Mouse (Mus musculus) frontal cortex, postnatal 36 days (tissue): ENCODE measurements around the gene Lrp5.
"Not testable (repeated sequence)": the region's sequence is repeated elsewhere in the genome, so short reads cannot be mapped to it uniquely, and the experiment has no call there.

ENCODE experiments used
- DNase-seq, 2 experiments: peaks; one replicate each; pipeline ENCODE4 v3.0.0; 2022; ENCODE audit warnings: low spot score in 2 of 2

Gene Lrp5

DNA sequence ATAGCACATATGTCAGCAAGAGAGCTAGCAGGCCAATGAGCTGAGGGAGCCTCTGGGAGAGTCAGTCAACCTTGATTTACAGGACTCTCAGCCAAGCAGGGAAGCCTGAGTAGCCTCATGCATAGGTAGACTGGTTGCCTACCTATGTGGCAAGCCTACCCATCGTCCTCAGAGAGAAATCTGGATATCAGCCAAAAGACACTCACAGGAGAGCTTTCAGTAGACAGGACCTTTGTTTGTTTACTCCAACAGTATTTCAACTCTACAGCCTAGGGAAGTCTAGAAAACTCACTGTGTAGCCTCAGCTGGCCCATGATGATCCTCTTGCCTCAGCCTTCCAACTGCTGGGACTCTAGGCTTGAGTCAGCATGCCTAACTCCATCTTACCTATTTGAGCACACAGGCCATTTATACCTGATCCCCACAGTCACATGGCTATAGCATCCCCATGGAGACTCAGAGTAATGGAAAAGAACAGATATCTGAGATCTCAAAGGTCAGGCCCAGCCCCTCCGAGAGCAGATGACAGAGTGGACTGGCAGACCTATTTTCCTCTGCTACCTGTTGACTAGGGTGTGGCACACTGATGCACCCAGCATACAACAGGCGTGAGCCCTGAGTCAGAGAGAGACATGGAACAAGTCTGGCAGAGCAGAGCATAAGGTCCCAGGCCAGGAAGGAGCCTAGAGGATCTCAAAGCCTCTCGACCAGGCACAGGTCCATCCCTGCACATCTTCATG lies 73.7 kb downstream of the Lrp5 start:
- no peak for DNase-seq

DNA sequence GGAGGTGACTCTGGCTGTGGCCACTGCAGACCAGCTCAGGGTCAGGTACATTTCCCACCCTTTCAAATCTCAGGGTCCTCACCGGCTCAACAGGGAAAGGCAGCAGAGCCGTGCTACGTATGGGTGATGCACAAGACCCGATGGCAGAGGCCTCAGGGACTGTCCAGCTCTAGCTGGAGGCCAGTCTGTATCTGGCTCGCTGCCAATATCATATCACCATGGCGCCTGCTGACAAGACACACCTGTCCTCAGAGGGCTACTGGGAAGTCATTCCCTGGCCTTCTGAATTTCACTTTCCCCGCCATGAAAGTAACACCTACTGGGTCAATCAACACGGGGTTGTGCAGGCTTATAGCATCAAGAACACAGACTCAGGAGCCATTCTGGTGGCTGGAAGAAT lies 74.6 kb downstream of the Lrp5 start:
- DNase-seq, result no peak

DNA sequence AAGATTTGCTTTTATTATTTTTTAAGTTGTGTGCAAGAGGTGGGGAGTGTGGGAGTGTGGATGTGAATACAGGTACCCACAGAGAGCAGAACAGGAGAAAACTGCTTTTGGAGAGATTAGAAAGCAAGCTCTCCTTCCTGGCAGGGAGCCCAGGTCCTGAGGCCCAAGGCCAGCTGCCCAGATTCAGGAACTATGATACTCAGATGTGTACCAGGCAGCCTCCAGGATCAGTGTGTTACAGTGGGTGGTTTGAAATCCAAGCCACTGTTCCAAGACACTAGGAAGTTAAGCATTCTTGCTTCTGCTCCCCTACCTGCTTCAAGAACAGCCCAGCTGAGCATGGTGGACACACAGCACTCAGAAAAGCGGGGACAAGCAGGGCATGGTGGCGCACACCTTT lies 75.5 kb downstream of the Lrp5 start:
- DNase-seq, result no peak

DNA sequence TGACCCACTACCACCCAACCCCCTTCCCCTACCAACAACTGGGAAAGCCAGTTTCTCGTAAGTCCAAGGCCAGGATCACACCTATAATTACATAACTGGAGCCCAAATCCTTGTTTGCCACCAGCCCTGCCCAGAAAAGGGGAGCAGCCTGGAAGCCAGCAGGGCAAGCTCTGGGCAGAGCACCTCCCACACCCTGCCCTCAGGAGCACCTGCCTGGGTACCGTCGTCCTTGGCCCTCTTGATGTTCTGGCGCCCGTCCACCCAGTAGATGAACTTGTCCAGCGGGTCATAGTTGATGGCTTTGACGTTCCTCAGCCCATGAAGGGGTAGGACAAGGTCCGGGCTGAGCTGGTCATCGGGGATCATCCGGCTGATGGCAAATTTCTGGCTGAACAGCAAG lies 76.5 kb downstream of the Lrp5 start:
- no peak for DNase-seq

DNA sequence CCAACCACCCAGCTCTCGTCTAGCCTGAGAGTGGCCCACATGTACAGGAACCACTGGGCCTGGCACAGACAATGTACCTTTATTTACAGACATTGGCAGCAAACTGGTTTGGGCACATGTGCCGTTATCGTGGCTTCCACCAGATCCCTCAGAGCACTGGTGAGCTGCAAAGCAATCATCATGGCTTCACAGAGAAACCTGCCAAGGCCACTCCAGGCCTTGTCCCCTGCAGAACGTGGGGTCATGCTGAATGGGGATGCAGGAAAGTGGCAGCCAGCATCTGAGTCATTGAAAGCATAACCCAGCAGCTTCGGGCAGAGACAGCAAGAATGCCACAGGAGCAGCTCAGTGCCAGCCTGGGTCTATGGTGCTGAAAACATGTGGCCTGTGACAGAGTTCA lies 92.0 kb downstream of the Lrp5 start:
- no peak for DNase-seq

DNA sequence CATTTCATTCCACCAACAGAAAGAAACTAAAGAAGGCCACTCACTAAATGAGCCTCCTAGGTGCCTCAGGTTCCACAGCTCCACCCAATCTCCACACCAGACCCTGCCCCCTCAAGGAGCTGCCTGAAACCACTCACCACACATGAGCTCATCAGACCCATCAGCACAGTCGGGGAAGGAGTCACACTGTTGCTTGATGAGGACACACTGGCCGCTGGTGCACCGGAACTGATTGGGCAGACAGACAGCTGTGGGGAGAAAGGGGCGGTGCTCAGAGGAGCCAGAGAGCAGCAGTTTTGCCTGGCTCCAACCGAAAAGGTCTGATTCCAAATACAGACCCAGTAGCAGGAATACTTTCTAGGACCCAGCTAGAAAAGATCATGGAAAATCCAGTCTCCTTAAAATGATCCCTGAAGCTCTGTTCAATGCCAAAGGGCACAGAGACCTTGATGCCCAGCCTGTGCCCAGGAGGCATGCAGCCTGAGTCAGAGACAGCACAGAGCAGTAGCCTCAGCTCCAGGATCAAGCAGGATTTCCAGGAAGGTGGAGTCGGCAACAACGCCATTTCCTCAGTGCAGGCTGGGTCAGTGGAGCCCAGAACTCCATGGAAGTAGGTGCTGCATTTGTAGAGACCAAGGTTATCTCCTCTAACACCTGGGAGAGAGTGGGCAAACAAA lies 92.8 kb downstream of the Lrp5 start:
- DNase-seq, result no peak

DNA sequence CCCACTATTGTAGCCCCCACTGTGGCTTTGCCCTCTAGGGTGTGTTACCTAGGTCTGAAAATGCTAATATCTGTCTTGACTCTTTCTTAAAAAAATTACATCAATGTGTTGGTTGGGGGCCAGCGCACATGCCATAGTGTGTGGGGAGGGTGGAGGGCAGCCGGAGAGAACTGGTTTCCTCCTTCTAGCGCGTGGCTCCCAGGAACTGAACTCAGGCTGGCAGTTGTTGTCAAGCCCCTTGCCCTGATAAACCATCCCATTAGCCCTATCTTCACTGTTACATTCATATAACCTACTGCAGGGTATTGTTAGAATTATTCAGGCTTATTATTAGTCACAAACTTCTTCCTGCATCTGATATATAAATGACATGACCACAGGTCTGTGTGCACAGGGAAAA lies 96.4 kb downstream of the Lrp5 start:
- no peak for DNase-seq

DNA sequence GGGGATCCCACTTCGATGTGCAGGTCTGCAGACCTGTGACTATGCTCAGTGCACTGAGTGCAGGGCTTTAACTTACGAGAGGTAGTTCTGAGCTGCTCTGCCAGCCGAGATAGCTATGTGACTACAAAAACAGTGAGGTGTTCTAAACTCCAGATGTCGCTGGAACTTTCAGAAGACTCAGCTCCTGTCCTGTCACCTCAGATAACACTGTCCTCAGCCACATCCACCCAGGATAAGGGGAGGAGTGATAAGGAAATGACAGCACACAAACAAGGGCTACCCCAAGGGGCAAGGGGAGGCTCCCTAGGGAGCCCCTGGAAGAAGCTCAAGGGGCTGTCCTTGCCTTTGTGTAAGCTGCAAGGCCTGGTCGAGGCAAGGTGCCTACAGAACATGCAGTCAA lies 96.8 kb downstream of the Lrp5 start:
- no peak for DNase-seq

DNA sequence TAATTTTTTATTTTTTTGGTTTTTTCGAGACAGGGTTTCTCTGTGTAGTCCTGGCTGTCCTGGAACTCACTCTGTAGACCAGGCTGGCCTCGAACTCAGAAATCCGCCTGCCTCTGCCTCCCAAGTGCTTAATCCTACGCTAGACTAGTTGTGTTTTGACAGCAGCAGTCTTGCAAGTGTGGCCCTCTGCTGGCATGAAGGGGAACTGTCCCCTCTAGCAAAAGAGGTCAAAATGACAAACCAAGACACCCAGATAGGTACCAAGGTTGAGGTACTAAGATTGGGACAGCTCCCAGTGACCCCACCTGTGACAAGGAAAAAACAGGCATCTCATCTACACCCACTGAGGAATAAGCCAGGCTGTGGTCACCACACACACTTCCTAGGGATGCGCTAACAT lies 98.6 kb downstream of the Lrp5 start:
- not testable (repeated sequence) for DNase-seq

DNA sequence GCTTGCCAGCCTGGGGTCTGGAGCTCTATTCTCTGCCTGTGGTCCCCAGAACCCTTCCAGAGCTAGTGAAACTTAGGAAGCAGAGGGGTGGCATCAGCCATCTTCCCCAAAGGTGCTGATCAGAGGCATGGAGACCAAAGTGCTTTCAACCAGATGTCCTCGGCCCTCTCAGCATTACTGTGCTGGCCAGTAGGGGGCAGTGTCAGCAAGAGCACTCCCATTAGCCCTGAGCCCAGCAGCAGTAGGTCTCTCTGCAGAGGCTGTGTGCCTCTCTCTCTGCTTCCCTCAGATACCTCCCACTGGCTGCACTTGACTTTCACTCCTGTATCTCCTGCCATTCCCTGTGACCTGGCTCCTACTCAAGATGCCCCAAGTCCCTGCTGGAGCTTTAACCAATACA lies 99.8 kb downstream of the Lrp5 start:
- peak; percentile 33 to 59 for DNase-seq

DNA sequence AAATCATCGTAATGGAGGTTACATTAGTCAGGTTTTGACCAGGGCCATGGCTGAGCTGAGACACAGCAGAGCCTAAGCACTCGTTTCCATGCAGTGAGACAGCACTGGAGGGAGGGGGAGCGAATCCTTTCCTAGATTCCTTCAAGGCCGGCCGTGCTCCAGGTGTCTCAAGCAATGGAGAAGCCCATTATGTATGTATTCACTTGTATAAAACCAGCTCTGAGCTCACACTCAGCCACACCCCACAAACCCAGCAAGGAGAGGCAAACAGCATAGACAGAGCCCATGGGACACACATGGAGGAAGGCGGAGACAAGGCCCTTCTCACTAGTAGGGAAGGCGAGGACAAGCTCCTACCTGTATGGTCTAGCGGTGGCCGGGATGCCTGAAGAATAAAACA lies 100.3 kb downstream of the Lrp5 start:
- no peak for DNase-seq

DNA sequence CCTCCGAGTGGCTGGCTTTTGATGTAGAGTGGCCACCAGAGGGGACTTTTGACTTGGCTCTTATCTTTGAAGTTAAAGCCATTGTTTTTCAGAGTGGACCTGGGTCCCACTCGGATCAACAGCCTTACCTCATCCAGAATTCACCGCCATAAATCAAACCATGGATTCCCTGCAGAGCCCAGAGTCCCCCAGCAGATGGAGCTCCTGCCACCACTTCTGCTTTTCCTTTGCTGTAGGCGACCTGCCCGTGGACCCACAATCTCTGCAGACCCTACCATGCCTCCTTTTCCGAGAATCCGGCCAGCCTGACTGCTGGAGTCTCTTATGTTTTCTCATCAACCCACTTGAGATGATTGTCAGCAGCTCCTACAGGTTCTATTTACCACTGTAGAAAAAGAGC lies 105.0 kb downstream of the Lrp5 start:
- DNase-seq, result peak; percentile 70 to 81

DNA sequence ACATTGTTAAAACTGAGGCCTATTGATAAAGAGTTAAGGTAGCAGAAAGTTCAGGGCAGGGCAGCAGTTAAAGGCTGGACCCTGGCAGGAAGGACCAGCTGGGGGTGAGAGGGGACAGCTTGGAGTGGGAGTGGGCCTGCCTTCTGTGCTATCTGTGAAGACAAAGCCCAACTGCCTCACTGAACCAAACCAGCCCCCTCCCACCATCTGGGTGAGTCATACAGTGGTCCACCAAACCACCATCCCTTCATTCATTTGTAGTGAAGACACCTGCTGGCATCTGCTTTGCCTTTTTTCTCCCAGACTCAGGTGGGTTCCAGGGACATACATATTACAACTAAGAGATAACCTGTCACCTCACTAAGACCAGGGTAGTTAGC lies 108.5 kb downstream of the Lrp5 start:
- DNase-seq, result no peak

DNA sequence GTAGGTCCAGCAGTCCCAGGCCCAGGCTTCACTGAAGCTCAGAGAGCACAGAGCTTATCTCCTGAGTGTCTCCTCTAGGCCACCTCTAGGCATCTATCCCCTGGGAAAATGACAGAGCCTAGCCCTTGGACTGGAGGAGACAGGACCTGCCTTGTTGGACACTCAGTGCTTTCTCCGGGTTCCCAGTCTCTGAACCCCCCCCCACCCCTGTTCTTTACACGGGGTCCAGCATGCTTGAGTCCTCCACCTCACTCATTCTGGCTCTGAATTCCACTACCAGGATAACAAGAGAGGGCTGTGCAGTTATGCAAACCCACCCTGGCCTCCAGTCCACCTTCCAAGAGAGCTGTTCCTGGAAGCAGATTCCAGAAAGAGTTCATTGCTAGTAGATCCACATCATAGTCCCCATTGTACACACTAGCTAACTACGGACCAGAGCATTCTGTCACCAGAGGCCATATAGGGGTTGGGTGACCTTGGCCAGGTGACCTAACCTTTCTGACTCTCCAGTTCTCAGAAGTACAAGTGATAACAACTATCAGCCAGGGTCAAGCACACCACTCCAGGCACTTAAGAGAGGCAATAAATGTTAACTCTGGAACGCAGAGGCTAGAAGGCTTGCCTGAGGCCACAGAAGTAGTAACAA lies 109.0 kb downstream of the Lrp5 start:
- no peak for DNase-seq

DNA sequence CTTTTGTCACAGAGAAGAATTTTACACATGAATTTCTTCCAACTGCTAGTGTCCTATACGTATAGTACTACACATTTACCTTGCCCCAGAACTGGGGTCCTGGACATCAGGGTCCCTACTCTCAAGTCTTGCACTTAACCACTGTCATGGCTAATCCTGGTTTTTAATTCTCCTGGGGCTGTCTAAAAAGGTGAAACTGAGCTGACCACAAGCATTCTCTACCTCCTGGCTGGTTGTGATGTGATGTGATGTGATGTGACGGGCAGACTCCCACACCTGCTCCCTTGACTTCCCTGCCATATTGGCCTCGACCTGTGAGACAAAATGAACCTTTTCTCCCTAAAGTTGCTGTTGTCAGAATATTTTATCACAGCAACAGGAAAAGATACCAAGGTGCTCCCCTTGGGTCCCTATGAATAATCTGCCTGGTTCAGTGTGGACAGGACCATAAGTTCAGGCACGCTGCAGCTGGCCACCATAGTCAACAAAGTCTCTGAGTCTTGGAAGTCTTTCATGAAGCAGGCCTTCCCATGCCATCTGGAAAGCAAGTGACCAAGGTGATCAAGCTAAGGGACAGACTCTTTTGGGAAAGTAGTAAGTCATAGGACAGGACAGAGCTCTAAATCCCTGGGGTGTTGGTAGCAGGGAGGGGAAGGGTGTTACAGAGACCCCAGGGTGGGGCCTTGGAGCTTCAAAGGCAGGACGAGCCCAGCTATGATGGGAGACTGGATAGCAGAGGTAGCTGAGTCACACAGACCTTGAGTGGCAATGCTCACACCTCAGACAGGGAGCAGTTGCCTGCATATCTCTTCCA lies 109.7 kb downstream of the Lrp5 start:
- no peak for DNase-seq

DNA sequence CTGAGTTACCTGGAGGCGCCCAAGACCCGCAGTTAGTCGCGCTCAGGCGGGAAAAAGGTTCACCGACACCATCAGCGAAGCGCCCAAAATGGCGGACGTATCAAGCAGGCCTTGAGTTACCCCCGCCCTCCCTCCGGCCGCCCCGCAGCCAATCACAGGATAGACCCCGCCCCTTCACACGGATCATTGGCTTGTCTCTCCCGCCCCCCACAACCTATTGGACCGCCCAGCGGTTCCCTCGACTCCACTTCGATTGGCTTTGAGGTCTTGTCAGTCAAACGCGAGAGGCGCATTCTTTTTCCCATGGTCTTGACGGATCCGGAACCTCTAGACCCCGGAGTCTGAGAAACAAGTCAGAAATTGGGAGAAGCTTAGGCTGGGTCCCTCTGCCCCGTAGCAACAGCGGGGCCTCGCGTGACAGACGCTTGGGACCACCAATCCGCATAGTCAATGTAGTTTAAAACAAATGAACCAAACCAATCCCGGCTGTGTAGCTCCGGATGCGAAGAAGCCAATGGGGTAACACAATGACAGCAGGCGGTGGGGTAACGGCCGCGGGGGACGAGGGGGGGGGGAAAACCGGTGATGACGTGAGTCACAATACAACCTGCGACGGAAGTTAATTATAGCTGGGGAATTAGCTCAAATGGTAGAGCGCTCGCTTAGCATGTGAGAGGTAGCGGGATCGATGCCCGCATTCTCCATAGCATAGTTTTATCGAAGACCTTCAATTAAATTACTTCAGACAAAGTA lies 110.6 kb downstream of the Lrp5 start, which contains the start of gene Ppp6r3:
Gene Ppp6r3, minus strand, starts transcription at position 118 of the 753 bp plus-strand sequence.
- peak; percentile 97 to 98 for DNase-seq

DNA sequence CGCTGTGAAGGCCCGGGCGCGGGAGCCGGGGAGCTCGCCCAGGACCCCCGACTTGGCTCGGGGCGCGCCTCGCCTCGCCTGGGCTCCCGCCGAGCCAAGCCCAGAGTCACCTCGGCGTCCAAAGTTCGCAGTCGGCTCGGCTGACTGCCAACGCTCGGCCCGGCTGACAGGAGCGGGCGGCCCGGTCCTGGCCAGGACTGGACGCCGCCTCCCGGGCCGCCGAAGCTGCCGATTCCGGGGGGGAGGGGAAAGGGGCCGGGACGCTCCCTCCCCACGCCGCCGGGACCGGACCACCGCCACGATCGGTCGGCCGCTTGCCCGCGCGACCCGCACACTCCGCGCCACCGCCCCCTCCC lies 111.1 kb downstream of the Lrp5 start:
- no peak for DNase-seq

DNA sequence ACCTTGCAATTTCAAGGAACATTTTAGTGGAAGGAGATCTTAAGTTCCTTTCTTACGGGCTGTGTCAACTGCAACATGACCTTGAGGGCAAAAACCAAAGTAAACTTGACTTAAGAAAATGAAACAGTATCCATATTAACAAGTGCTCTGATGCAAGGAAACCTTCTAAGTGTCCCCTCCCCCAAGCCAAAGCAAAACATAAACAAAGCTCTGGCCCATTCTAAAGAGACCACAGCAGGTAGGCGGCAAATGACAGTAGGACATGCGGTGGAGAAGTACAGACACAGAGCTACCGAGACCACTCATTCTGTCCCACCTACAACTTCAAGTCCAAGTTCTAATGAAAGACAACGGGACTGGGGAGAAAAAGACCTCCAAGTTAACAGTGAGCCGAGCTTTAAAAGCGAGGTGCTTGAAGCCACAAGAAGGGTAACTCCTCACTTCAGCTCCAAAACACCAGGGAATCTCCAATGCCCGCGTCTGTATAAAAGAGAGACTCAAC lies 111.7 kb downstream of the Lrp5 start:
- DNase-seq, result no peak

DNA sequence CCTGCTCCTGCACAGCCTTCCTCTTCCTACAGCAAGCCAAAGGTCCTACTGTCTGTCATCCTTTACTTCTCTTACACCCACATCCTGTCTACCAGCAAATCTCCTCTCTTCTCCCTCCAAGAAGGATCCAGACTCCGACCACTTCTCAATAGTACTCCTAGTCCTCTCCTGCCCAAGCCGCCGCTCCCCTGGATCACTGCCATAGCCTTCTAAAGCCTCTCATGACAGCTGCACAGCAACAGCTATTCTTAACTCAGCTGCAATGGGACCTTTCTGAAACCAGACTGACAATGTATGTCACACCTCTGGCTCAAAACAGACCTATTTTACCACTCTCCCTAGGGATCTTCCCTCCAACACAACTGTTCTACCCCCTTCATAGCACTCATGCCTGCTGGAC lies 122.1 kb downstream of the Lrp5 start:
- DNase-seq, result no peak

DNA sequence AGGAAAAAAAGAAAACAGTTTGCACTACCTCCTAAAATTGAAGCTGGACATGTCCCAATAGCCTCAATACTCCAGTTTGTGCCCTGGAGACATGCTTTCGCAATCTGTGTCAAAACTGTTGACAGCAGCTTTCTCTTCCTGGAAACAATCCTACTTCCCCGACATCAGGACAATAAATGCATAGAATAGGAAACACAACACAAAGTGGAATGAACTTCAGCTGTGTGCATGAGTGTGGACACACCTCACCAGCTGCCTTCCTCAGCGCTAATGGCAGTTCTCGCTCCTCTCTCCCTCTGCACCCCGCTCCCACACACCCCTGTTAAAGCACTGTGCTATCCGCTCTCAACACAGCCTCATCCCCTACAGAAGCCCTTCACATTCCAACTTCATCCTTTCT lies 123.6 kb downstream of the Lrp5 start:
- no peak for DNase-seq

DNA sequence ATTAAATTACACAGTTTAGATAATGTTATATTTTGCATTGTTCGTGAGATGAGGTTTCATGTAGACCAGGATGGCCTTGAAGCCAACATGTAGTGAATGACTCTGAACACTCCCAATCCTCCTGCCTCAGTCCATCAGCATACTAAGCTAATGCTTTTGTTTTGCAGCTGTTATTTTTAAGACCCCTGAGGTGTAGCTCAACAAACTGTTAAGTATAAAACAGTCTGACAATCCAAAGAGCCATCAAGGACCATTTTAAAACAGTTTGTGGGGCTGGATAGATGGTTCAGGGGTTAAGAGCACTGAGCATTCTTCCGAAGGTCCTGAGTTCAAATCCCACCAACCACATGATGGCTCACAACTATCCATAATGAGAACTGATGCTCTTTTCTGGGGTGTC lies 124.1 kb downstream of the Lrp5 start:
- DNase-seq, result no peak
